Mouse (Mus musculus) c-Kit-positive CD71-positive TER-119-negative erythroid progenitor cells, embryonic 14.5 days (primary cell): ENCODE data around the gene Dnlz.

Source experiments
- DNase-seq: peaks from one replicate; pipeline ENCODE4 v3.0.0-alpha.2; 2013; ENCODE audit warnings: low read depth

The Dnlz gene

GRCm38 (mm10) chr2:26320245-26321185 lies 31.4 kb downstream of the Dnlz start:
- DNase-seq = no peak

GRCm38 (mm10) chr2:26319519-26320244 lies 32.2 kb downstream of the Dnlz start:
- no peak for DNase-seq

DNA sequence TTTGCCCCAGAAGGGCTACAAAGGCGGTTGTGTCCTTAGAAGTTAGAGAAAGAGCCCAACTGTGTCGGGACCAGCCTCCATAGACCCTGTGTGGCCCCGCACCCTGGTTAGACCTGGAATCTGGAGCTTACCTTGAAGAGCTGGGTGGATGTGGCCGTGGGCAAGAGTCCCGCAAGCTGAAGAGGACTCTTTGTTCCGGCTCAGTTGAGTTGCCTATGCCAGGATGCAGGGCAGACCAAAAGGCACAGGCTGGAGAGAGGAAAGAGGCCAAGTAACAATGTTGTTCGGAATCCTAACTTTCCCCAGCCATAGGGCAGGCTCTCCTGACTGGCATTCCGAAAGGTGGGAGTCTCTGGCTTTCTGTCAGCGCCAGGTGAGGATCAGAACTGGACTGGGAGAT lies 32.8 kb downstream of the Dnlz start:
- DNase-seq = no peak

DNA sequence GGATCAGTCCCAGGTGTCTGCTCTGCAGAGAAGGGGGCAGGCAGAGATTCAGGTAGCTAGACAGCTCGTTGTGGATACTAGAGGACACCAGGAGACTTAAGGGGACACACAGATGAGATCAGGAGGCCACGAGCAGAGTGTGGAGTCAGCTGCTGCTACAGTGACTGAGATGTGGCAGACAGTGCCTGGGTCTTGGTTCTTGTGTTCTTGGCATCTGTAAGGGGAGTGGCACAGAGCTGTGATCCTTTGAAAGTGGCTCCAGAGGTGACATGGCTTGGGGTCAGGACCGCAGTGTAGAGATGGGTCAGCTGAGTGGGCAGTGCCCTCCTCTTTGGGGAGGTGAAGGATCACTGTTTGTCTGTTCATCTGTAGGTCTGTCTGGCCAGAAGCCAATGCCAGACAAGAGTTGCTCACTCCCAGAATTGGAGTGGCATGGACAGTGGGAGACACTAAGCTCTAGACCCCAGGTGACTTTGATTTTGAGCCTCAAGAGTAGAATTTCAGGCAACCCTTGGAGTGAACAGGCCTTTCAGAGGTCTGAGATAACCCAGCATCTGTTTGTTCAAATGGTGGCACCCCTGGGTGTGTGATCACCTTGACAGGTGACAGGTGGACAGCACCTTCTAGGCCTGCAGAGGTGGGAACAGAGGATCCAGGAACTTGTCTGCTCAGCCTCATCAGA lies 33.8 kb downstream of the Dnlz start:
- DNase-seq = no peak

DNA sequence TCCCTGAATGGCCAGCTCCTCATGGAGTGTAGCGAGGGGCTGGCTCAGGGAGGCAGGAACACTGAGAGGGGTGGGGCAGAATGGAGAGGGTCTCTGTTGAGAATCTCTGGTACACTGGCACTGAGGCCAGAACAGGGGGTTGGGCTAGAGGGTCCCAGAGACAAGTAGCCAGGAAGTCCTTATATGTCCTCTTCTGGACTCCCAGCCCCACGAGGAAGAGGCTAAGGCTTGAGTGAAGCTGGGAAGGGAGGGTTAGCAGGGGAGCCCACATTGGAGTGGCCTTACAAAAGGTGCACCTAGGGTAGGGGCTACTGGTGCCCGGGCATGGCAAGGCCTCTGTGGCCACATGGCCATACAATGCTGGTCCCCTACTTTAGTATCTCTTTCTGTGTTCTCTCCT lies 34.5 kb downstream of the Dnlz start:
- DNase-seq = no peak

DNA sequence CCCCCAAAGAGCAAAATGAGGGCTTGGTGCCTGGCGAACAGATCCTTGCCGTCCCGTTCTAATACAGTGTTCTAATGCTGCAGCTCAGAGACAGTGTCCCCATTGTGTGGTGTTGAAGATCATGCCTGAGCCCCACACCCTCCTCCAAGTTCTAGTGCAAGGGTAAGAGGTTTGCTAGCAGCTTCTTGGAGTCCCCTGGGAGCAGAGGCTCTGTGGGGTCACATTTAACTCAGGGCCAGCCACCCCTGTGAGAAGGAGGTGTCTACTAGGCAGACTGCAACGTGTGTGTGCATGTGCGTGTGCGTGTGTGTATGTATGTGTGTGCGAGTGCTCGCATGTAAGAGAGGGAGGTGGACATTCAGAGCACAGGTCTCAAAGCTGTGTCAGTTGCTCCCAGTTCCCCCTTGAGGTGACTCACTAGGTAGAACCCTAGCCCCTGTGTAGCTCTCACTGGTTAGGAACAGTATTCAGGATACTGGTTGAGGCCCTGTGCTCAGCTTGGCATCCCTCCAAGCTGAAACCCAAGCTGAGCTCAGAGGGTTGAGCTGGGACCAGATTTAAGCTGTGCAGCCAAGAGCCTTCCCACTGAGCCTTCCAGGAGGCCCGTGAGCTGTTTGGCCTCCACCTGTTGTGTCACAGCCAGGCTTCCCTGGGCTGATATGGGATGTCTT lies 35.2 kb downstream of the Dnlz start:
- DNase-seq = no peak

DNA sequence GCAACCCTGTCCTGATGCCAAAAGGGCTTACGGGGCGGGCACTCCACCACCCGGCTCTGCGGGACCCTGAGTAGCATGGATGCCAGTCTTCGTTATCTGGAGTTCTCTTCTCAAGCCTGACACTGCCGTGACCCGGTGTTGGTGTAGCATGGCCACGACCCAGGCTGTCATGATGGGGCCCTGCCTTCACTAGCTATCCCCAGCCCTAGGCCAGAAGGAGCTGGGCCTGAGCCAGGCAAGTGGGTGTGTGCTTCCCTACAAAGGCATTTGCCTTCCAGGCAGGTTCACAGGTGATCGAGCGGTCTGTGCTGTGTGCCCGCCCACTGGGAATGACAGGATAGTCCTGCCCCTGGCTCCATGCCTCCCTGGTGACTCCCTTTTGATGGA lies 36.0 kb downstream of the Dnlz start:
- DNase-seq = no peak

DNA sequence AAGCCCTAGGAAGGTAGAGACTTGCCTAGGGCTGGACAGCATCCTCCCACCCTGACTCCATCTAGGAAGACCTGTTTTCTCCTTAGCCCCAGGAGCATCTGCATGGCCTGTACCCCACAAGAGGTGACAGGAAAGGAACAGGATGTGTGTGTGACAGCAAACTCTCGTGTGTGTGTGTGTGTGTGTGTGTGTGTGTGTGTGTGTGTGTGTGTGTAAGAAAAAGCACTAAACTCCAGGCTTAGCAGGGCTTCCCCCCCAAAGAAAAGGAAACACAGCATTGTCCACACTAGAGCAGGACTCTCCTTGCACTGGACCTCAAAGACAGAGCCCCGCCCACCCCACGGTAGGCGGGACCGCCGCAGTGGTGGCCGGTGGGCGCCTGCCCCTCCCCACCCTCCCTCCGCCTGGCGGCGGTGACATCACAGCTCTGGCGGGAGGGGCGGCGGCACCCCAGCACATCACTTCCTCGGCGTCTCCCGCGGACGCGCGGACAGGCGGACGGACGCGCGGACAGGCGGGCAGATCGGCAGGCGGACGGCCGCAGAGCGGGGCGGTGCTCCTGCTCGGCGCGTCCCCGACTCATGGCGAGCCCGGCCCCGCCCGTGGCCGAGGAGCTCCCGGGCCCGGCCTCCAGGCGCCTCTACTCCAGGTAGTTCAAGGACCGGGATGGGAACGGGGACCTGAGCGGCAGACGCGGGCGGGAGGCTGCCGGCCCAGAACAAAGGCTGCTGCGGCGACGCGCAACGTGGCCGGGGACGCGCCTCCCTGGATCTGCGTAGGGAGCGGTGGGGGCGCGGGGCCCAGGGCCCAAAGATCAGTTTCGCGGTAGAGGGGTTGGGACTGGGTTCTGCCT lies 36.6 kb downstream of the Dnlz start, which contains the start of gene Gpsm1:
TSS of gene Gpsm1 (plus strand) at position 444 of the 853 bp plus-strand sequence.
- DNase-seq = no peak

DNA sequence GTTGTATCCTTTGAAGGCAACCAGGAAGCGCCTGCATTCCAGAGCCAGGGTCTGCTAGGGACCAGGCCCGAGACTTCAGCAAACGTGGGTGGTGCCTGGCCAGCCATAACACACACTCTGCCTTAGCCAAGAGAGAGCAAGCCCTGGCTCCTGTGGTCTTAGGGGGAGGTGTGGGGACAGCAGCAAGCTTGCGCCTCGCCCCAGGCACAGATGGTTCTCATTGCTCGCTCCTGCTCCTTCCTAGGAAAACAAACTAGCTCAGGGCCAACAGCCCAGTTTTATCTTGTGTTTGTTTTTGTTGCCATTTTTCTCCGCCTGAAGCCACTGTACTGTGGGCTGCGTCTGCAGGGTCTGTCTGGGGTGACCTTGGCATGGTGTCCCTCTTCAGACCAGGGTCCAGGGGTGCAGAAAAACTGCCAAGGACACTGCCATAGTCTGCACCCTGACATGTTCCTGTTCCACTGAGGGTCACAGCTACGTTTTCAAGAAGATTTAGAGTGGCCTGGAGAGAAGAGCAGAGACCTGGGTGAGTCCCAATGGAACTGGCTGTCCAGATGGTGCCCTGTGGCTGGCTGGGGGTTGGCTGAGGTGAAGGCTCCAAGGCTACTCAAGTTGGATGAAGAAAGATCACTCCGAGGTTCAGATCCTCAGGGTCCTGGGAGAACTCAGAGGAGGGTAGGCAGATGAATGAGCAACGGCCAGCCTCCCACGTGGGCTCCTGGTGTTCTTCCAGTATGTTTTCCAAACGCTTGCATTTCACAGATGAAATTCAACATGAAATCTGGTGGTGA lies 37.4 kb downstream of the Dnlz start:
- no peak for DNase-seq

GRCm38 (mm10) chr2:26313394-26313793 lies 38.5 kb downstream of the Dnlz start:
- no peak for DNase-seq

GRCm38 (mm10) chr2:26312812-26313211 lies 39.1 kb downstream of the Dnlz start:
- DNase-seq = no peak

DNA sequence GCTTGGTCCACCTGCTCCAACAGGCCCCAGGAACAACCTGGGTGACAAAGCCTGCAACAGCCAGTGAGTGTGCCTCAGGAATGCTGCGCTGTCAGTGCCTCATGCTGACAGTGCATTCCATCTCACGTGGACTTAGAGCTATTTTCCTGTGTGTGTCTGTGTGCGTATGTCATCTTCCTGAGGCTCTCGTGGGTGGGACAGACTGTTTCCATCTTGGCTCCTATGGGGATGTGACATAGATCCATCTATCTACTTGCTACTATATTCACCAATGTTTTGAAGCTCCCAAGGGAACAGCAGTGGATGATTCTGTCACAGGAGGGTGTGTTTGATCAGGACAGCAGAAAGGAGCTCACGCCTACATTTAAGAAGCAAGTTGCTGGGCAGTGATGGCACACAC lies 40.0 kb downstream of the Dnlz start:
- DNase-seq = no peak

DNA sequence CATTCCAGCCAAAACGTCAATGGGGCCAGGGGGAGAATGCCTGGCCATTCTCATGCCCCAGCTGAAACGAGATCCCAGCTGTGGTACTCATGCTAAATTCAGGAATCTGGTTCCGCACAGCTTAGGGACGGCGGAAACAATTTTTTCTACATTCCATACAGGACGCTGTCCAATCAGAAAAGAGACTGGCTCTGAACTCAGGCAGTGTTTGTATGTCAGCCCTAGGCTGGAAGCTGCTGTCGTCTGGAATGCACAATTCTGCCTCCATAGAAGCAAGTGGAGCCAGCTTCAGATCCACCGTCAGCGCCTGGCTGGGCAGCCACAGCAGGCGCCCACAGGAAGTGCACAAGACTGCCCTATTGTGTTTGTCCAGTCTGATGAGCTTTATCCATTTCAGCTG lies 42.2 kb downstream of the Dnlz start:
- no peak for DNase-seq

DNA sequence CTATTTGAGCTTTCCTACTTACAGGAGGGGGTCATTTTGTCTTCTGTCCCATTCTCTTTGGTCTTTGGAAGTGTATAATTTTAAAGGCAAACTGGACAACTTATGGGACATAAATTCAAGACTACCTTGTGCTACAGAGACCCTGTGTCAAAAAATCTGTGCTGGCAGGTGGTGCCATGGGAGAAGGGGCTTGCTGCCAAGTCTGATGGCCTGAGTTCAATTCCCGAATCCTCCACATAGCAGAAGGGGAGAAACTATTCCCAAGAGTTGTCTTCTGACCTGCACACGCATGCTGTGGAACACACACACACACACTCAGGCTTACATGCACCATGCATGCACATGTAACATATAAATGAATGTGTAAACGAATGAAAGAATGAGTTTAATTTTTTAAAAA lies 45.2 kb downstream of the Dnlz start:
- DNase-seq = no peak

DNA sequence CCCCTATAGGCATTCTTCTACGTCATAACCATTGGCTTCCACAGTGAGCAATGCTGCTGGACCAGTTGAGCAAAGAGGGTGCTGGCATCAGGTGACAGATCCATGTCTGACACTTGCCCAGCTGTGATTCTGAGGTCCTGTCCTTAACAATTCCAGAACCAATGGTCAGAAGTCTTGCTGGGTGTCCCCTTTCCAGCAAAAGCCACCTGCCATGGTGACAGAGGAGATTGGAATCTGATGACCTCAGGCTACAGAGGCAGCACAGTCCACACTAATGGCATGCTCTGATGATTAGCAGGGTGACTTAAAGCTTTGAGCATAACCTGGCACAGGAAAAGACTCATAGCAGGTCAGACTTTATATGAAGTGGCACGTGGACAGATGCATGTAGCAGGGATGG lies 46.4 kb downstream of the Dnlz start:
- no peak for DNase-seq

GRCm38 (mm10) chr2:26304711-26305110 lies 47.2 kb downstream of the Dnlz start:
- no peak for DNase-seq

DNA sequence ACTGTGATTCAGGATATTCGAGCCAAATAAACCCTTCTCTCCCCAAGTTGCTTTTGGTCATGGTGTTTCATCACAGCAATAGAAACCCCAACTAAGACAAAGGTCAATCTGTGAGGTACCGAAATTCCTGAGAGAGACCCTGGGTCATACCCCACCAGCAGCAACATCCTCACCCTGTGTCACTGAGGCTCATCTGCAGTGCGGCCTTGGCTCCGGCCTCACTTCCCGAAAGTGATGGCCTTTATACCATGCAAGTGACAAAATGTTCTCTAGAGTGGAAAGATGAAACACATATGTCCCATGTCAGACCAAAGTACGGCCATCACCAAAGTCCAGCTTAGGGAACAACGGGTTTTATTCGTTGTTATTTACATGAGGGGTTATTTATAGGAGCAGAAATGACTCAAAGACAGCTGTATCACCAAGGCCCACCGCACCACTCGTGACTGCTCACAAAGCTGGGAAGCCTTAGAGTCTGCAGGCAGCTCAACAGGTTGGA lies 49.9 kb downstream of the Dnlz start:
- DNase-seq = no peak

DNA sequence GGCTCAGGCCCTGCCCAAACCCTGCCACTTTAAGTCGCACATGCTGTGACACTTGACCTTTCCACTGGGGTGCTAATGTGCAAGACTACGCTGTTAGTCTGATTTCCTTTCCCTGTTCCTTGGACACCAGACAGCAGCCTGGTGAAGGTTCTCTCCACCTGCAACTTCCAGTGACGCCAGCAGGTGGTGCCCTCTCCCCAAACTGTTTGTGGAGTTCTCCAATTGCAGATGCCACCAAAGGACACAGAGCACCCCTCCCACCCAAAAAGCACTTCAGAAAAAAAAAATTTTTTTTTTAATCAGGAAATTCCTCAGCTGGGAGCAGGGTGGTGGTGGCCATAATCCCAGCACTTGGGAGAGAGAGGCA lies 51.1 kb downstream of the Dnlz start:
- DNase-seq = peak; percentile 65

DNA sequence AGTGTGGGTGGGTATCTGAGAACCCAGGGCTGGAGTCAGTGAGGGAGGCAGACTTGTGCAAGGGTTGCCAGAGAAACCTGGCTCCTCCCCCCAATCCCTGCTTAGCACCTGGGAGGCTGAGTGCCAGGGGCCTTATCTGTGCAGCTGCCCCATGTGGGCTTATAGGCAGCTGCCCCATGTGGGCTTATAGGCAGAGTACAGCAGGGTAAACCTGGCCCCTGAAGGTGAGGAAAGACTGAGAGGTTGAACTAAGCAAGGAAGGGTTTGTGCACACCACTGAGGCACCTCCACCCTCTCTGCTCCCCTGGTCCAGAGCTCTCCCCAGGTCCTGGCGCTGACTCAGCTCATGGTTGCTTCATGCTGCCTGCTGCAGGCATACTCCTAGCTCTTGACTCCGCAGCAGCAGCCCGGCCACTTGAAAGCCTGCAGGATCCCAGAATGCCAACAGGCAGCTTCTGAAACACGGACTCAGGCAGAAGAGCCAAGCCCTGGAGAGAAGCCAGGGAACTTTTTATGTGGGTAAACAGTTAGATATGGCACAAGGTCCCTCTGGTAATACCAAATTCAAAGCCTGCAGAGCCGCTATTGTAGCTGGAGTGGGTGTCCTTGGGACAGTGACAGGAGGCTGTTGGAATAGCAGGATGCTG lies 51.6 kb downstream of the Dnlz start:
- no peak for DNase-seq

DNA sequence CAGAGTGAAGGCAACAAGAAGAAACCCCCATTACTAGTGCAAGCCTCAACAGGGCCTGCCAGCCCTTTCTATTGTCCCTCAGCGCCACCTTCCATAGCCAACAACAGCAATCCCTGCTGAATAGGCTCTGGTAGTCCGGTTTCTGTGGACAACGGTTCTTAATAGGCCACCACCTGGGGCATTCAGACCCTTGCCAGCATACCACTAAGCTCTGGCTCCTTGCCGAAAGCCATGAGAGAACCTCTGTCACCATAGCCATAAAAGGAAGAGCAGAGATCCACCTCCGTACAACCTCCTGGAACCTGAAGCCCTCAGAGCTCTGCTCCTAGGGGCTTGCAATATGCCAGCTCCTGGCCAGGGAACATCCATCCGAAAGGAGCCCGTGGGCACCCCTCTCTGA lies 52.6 kb downstream of the Dnlz start:
- DNase-seq = no peak
